Mouse (Mus musculus) lung, postnatal 0 days (tissue): ENCODE data around the gene Fto.

Experiments
- CTCF ChIP-seq: IDR thresholded peaks from 2 replicates; pipeline ENCODE4 v1.5.1; 2016; ENCODE audit warnings: antibody characterized with exemption, mild to moderate bottlenecking
- EP300 ChIP-seq: IDR thresholded peaks from 2 replicates; pipeline ENCODE4 v1.6.1; 2016; ENCODE audit warnings: antibody characterized with exemption, mild to moderate bottlenecking, control low read depth

GRCm38 (mm10) chr8:91352598-91352997 lies 39.3 kb downstream of the Fto start:
- TF ChIP-seq CTCF: no peak
- no peak for TF ChIP-seq EP300
